Mouse (Mus musculus): ENCODE measurements around the gene Insr. TPM values are rescaled to one million over a fixed set of nuclear protein-coding genes. Genes with fewer than 3 reads are reported as not detected.
"Not testable (repeated sequence)": the region's sequence is repeated elsewhere in the genome, so short reads cannot be mapped to it uniquely, and the experiment has no call there.

Insr gene
- polyA plus RNA-seq, 1 experiment from 2014 or later: 27.2 TPM

GRCm38 (mm10) chr8:3172246-3172645 is 107.2 kb downstream of the Insr start:
- Histone ChIP-seq H3K4me2 (ENCODE audit: low read length) (no peak overlapping the region), H3K4me3 (replicated peaks; ENCODE audit: low read depth, low read length) (no peak overlapping the region), H3K27me3 (ENCODE audit: insufficient read depth, low read length) (no peaks in the 10 kb centered on the region), H3K27ac (no peak overlapping the region), H3K9me3 (replicated peaks; ENCODE audit: low read length) (no peaks in the 10 kb centered on the region; the same call in 1 of the 2 replicates), H3K36me3 (ENCODE audit: insufficient read depth, low read length) (peaks cover 36% of the 10 kb centered on the region), H3K9ac (ENCODE audit: low read depth, low read length) (no peak overlapping the region), H3K4me1 (replicated peaks; ENCODE audit: insufficient read depth, low read length) (no peaks in the 10 kb centered on the region)
- WGBS: 64% methylated on average over 1 of the region's 1 CpGs
- ATAC-seq (replicated peaks; ENCODE audit: low FRiP score, low read depth) (no peak), DNase-seq (ENCODE audit: low spot score) (no peak)
- TF ChIP-seq CTCF (IDR thresholded peaks at IDR 0.05; ENCODE audit: low read depth): no peak

DNA sequence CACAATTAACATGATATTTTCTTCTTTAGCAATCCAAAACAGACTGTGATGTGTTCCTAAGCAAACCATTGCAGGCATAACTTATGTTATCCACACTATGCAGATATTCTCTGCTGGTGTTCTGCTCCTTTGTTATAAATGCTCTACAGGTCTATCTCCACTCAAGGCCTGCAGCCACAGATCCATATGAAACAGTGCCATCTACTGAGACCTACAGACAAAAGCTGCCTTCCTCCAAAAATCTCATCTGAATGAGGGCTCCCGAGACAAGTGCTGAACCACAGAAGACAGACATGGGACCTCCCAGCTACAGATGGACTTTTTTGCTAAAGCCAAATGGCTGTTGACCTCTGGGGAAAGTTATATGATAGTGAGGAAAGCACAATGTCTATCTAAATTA is 132.9 kb downstream of the Insr start:
- Histone ChIP-seq H3K4me3 (replicated peaks; ENCODE audit: low read depth, low read length) (no peak overlapping the region), H3K4me1 (replicated peaks; ENCODE audit: insufficient read depth, low read length) (no peaks in the 10 kb centered on the region), H3K36me3 (ENCODE audit: insufficient read depth, low read length) (no peaks in the 10 kb centered on the region), H3K9ac (ENCODE audit: low read depth, low read length) (no peak overlapping the region), H3K4me2 (ENCODE audit: low read length) (no peak overlapping the region), H3K27me3 (ENCODE audit: insufficient read depth, low read length) (no peaks in the 10 kb centered on the region), H3K9me3 (replicated peaks; ENCODE audit: low read length) (no peaks in the 10 kb centered on the region), H3K27ac (no peak overlapping the region)
- no peak for ATAC-seq (replicated peaks; ENCODE audit: low FRiP score, low read depth)
- TF ChIP-seq CTCF (IDR thresholded peaks at IDR 0.05; ENCODE audit: low read depth): no peak
- WGBS: 63% methylated on average over 1 of the region's 1 CpGs
- DNase-seq (ENCODE audit: low spot score): peak; percentile 1

- H3K9ac ChIP-seq (ENCODE audit: low read depth, low read length); DNase-seq (ENCODE audit: low spot score); ATAC-seq (replicated peaks; ENCODE audit: low FRiP score, low read depth); H3K36me3 ChIP-seq (ENCODE audit: insufficient read depth, low read length); H3K27me3 ChIP-seq (ENCODE audit: insufficient read depth, low read length); H3K4me2 ChIP-seq (ENCODE audit: low read length); H3K9me3 ChIP-seq (replicated peaks; ENCODE audit: low read length); H3K27ac ChIP-seq; H3K4me1 ChIP-seq (replicated peaks; ENCODE audit: insufficient read depth, low read length); H3K4me3 ChIP-seq (replicated peaks; ENCODE audit: low read depth, low read length): not testable (repeated sequence)
- 79% methylated on average over 5 of the region's 5 CpGs for WGBS
These were observed 179.0 kb downstream of the Insr start for GRCm38 (mm10) chr8:3100416-3100815.

Small RNAs within 50 kb of the gene (microRNA-seq; reads per million reads assigned to microRNA genes)
- not detected for gene Gm25775

Other genes with a start within 250 kb of the Insr start
- 0.05 and 0.24 TPM in 2 replicates for gene A430078G23Rik, start 73.8 kb upstream of the Insr start, polyA plus RNA-seq (2015; fragmentation: Nextera tagmentation; extraction: Ambion mirVana)
- 9.6 and 10.6 TPM in 2 replicates for gene Arhgef18, start 113.4 kb upstream of the Insr start, polyA plus RNA-seq (2015; fragmentation: Nextera tagmentation; extraction: Ambion mirVana)
- 8.1 and 8.8 TPM in 2 replicates for gene Pex11g, start 188.1 kb upstream of the Insr start, polyA plus RNA-seq (2015; fragmentation: Nextera tagmentation; extraction: Ambion mirVana)
- gene Tex45, start 191.2 kb upstream of the Insr start, polyA plus RNA-seq (2015; fragmentation: Nextera tagmentation; extraction: Ambion mirVana): 0.16 TPM in 1 of 2 replicates, not detected in the other
- 42.1 and 45.0 TPM in 2 replicates for gene Zfp358, start 213.5 kb upstream of the Insr start, polyA plus RNA-seq (2015; fragmentation: Nextera tagmentation; extraction: Ambion mirVana)
- gene Mcoln1, start 220.8 kb upstream of the Insr start, polyA plus RNA-seq (2015; fragmentation: Nextera tagmentation; extraction: Ambion mirVana): 46.9 and 54.6 TPM in 2 replicates
- 24.3 and 26.4 TPM in 2 replicates for gene Pnpla6, start 235.8 kb upstream of the Insr start, polyA plus RNA-seq (2015; fragmentation: Nextera tagmentation; extraction: Ambion mirVana)